Mouse (Mus musculus): ENCODE data around the gene Ppp1r12c.

Ppp1r12c gene

GRCm38 (mm10) chr7:4492284-4493224, 8.9 kb downstream of the Ppp1r12c start:
- no peak for DNase-seq (ENCODE audit: low read depth)

GRCm38 (mm10) chr7:4491308-4491707, 10.2 kb downstream of the Ppp1r12c start:
- DNase-seq (ENCODE audit: low read depth) = no peak

- no peak for DNase-seq (ENCODE audit: low read depth)
These were observed 19.2 kb downstream of the Ppp1r12c start for GRCm38 (mm10) chr7:4482281-4482680.

- DNase-seq (ENCODE audit: low read depth) = no peak
These were observed 21.8 kb downstream of the Ppp1r12c start for GRCm38 (mm10) chr7:4479674-4480073.

GRCm38 (mm10) chr7:4478796-4479291, 22.6 kb downstream of the Ppp1r12c start:
- DNase-seq (ENCODE audit: low read depth) = no peak

- no peak for DNase-seq (ENCODE audit: low read depth)
These were observed 23.3 kb downstream of the Ppp1r12c start for GRCm38 (mm10) chr7:4478021-4478795.

- DNase-seq (ENCODE audit: low read depth) = no peak
These were observed 27.5 kb downstream of the Ppp1r12c start for GRCm38 (mm10) chr7:4473940-4474339.

- no peak for DNase-seq (ENCODE audit: low read depth)
These were observed 30.3 kb downstream of the Ppp1r12c start for GRCm38 (mm10) chr7:4471179-4471555.

GRCm38 (mm10) chr7:4470275-4471178, 31.0 kb downstream of the Ppp1r12c start:
- no peak for DNase-seq (ENCODE audit: low read depth)

- DNase-seq (ENCODE audit: low read depth) = no peak
These were observed 33.7 kb downstream of the Ppp1r12c start for GRCm38 (mm10) chr7:4467801-4468200.

GRCm38 (mm10) chr7:4464194-4464824, 37.2 kb downstream of the Ppp1r12c start:
- no peak for DNase-seq (ENCODE audit: low read depth)

- DNase-seq (ENCODE audit: low read depth) = no peak
These were observed 40.7 kb downstream of the Ppp1r12c start, which contains the start of gene Eps8l1 for GRCm38 (mm10) chr7:4460576-4461434. Gene Eps8l1 (plus strand): TSS chr7:4460674.

GRCm38 (mm10) chr7:4452644-4453043, 48.8 kb downstream of the Ppp1r12c start:
- no peak for DNase-seq (ENCODE audit: low read depth)

GRCm38 (mm10) chr7:4449211-4449610, 52.3 kb downstream of the Ppp1r12c start:
- DNase-seq (ENCODE audit: low read depth) = no peak

GRCm38 (mm10) chr7:4448439-4448838, 53.0 kb downstream of the Ppp1r12c start:
- DNase-seq (ENCODE audit: low read depth) = no peak

- no peak for DNase-seq (ENCODE audit: low read depth)
These were observed 54.3 kb downstream of the Ppp1r12c start for GRCm38 (mm10) chr7:4447138-4447537.

- DNase-seq (ENCODE audit: low read depth) = peak; percentile 65
These were observed 56.2 kb downstream of the Ppp1r12c start, which contains the start of gene Rdh13 for GRCm38 (mm10) chr7:4445216-4445791. Gene Rdh13 (minus strand): TSS chr7:4445649.

- no peak for DNase-seq (ENCODE audit: low read depth)
These were observed 60.9 kb downstream of the Ppp1r12c start for GRCm38 (mm10) chr7:4440549-4440948.

- DNase-seq (ENCODE audit: low read depth) = no peak
These were observed 63.8 kb downstream of the Ppp1r12c start for GRCm38 (mm10) chr7:4437721-4438120.

GRCm38 (mm10) chr7:4432026-4432425, 69.5 kb downstream of the Ppp1r12c start:
- no peak for DNase-seq (ENCODE audit: low read depth)

Measured in c-Kit-positive CD71-negative TER-119-negative erythroid progenitor cells, embryonic 14.5 days (primary cell).